Mouse (Mus musculus): Measurements from ENCODE around the gene Pnpla8.
"Not testable (repeated sequence)": the region's sequence is repeated elsewhere in the genome, so short reads cannot be mapped to it uniquely, and the experiment has no call there.

The Pnpla8 gene

DNA sequence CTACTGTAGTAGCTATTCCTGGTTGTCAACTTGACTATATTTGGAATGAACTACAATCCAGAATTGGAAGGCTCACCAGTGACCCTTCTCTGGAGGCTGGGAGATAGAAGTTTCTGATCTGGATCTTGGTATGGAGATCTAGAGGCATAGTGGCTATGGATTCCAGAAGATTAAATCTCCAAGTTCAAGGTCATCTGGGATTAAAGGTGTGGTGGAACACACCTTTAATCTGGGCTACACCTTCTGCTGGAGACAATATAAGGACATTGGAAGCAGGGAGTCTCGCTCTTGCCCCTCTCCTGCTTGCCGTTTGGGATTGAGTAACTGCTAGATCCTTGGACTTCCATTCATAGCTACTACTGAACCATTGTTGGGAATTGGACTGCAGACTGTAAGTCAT, at the start of gene Pnpla8:
Gene Pnpla8 (plus strand): TSS at position 301 of the 400 bp plus-strand sequence.
- in situ Hi-C loops (cut with MboI, MseI) = not testable (repeated sequence)

DNA sequence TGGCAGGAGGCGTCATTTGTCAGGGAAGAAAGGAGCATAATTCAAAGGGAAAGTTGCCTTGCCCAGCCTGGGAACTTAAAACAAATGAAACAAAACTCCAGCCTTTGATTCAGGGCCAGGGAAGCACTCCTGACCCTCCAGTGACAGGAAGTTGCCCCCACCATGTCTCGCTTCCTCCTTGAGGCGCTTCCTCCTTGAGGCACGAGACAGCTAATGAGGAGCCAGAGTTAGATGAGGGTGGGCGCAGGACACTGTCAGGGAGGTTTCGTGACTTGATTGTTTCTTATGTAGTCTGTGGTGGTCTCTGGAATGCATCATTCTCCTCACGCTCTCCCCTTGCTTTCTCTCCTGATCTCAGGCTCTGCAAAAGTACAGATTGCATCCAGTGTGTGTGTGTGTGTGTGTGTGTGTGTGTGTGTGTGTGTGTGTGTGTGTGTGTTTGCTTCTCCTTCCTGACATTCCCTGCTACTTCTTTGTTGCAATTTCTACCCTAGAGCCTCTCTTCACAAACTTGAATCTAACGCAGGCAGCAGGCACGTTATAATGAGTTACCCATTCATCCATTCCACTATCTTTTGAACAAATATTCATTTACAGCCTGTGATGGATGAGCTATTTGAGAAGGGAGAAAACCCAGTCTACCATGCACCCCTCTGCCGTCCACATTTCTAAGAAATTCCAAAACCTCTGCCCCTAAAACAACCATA, 44.7 kb upstream of the Pnpla8 start:
- in situ Hi-C loops (cut with MboI, MseI) = no loop called here

DNA sequence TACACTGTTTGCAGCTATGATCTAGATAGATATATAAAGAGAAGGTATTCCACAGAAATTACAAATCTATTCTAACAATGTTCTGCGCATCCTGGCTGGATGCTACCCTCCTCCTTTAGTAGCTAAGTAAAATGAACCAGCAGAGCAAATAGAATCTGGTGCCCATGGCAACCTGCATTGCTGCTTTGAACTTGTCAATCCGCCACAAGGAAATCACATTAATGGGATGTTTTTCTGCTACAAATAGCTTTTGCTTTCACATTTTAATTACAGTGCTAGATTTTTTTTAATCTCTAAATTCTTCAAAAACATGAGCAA, 44.2 kb upstream of the Pnpla8 start:
- in situ Hi-C loops (cut with MboI, MseI) = no loop called here

DNA sequence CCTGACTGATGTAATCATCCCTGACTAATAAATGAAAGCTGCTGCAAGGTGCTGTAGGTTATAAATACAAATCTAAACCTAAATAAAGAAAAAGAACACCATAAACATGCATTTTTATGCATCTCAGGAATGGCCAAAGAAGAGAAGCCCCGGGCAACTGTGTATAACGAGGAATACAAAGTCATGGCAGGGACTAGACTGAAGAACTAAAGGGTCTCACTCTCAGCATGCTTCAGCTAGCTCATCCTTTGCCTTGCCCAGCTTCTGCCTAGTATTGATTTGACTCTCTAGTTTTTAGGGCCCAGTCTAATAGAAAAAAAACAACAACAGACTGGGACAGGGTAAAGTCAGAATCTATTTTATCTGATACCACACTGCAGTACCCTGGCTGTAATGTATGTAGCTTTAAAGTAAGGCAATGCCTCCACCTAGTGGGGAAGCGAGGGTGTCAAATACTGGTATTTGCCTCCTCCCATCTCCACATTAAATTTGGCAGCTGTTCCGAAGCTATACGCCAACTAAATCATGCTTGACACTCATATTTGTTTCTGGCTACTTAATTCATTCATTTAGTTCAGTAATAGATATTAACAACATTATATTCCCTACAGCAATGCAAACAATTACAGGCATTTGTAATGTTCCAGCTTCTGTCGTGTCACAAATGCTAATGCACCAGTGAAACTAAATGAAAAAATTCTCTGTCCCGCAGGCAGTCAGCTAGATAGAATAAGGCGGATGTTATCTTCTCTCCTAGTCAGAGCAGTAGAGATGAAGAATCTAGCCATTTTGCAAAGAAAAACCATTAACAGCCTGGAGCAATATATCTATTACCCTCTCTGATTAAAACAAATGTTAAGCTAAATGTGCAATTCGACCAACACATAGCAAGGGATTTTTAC, 39.8 kb upstream of the Pnpla8 start:
- in situ Hi-C loops (cut with MboI, MseI) = no loop called here

DNA sequence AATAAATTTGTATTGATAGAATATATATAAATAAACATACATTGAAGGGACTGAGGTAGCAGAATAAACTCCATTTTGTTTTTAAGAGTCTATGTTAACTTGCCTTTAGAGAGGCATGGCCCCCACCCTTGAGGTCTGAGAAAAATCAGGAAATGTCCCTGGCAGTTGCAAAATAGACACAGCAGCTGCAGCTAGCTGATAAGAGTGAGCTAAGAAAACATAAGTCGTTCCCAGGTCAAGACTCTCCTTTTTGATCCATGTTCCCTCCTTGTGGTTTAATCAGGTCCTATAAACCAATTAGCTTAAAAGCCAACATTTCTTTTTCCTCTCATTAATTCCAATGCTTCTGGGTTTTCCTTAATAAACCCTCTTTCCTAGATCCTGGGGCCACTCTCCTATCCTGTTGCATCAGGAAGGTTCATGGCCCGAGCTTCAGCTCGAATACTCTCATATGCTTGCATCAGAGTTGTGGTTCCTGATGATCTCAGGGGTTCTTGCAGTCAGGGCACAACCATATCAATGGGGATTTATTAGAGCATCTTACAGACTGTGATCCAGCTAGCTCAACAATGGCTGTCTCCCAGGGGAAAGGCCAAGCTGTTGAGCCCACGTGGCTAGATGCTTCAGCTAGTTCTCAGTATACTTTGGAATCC, 23.2 kb upstream of the Pnpla8 start:
- in situ Hi-C loops (cut with MboI, MseI) = no loop called here

DNA sequence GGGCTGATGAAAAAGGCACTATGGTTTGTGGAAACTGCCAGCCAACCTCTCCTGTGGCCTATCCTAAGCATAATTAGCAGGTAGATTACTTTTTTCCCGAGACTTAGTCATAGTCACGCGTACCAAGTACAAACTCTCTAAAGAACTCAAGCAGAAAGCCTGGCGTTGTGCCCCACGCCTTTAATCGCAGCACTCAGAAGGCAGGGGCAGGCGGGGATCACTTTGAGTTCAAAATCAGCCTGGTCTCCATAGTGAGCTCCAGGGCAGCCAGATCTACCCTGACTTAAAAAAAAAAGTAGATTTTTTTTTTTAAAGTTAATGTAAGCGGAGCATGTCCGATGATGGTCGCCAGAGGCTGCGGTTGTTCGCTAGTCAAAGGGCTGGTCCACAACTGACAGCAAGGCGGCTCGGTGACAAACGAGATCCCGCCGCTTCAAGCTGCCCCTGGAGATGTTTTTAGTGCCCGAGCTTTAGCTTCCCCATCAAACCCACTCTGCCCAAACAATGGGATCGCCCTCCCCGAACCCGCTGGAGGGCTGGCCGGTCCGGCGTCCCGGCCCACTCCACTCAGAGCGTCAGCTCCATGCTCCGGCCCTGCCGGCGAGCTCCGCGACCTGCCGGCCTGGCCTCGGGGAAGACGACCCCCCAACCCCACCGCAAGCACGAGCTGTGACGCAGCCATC, 11.9 kb upstream of the Pnpla8 start:
- in situ Hi-C loops (cut with MboI, MseI) = no loop called here

DNA sequence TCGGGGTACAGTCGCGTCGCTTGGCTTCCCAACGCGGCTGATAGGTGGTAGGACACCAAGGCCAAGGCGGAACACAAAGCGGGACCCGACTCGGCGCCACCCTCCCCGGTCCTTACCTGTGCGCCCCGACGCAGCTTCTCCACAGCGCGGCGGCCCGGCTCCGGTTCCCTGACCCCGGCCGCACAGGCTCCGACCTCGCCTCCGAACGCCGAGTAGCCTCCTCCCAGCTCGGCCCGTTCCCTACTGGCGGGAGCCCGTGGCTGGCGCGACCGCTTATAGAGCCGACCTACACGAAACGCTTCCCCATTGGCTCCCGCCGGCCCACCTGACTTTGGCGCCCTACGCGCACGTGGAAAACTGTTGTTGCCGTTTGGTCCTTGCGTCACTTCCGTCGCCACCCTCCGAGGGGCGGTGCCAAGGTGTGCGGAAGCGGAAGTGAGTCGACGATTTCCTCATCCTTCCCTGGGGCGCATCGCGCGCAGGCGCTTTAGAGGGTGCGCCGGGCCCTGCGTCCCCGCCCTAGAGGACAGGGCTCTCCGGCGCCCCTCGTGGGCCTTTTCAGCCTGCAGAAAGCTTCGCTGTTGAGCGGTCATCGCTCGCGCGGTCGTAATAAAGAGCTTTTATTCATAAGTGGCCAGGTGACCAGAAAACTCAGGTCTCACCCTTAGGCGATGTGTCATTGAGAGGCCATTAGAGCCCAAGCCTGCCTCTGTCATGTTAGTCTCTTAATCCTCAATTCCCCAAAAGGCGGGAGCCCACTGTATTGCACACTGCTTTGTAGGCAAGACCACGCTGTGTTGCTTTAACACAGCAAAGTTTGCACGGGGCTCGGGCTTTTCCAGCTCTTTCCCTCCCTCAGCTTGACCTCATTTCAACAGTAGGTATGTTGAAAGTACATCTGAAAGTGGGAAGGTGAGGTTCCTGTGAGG, 11.1 kb upstream of the Pnpla8 start, which contains the start of gene Dnajb9:
Gene Dnajb9 (minus strand): TSS at position 503 of the 929 bp plus-strand sequence.
- in situ Hi-C loops (cut with MboI, MseI) = loop anchor here in 1 of 2 experiments (5.0 kb wide), 1 partner anchor 67 kb away; no protein-coding TSS in a partner anchor

DNA sequence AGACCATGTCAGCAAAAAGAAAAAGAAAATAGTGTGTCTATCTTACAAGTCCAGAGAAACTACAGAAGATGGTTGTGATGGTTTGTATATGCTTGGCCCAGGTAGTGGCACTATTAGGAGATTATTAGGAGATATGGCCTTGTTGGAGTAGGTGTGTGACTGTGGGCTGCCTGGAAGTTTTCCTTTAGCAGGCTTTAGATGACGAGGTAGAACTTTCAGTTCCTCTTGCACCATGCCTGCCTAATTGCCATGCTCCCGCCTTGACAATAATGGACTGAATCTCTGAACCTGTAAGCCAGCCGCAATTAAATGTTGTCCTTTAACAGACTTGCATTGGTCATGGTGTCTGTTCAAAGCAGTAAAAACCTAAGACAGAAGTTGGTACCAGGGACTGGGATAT, 9.6 kb upstream of the Pnpla8 start:
- in situ Hi-C loops (cut with MboI, MseI) = loop anchor here in 1 of 2 experiments (5.0 kb wide), 1 partner anchor 66 kb away; no protein-coding TSS in a partner anchor

DNA sequence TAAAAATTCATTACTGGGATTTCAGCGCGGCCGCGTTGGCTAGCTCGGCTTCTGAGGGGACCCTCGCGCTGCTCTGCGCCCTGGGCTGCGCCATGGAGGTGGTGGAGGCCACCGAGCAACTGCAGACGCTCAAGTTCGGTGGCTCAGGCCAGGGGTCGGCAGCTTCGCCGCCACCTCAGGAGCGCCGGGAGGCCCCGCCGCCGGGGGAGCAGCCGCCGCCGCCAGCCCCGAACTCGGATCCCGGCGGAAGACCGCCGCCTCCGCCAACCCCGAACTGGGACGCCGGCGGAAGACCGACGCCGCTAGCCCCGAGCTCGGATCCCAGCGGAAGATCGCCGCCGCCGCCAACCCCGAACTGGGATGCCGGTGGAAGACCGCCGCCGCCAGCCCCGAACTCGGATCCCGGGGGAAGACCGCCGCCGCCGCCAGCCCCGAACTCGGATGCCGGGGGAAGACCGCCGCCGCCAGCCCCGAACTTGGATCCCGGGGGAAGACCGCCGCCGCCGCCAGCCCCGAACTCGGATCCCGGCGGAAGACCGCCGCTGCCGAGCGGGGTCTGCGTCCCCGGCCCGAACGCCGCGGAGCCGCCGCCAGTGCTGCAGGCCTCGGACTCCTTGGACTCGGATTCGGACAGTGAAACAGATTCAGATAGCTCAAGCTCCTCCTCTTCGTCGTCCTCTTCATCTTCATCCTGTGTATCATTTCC, 634 bp downstream of the Pnpla8 start:
- in situ Hi-C loops (cut with MboI, MseI) = no loop called here

DNA sequence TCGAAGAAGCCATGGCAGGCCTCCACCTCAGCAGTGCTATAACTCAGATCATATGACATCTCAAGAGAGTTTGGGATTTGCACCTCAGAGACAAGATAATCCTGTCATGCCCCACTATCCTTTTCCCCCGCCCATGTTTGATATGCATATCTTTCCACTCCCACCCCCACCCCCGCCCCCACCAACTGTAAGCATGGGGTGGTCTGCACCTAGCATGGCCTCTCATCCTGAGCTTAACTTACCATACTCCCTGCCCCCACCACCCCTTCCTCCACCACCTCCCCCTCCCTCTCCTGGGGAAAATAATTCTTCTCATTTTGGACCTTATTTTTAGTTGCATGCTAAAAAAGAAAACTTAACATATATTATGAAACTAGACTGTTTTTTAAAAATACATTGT, 1.9 kb downstream of the Pnpla8 start:
- in situ Hi-C loops (cut with MboI, MseI) = no loop called here

DNA sequence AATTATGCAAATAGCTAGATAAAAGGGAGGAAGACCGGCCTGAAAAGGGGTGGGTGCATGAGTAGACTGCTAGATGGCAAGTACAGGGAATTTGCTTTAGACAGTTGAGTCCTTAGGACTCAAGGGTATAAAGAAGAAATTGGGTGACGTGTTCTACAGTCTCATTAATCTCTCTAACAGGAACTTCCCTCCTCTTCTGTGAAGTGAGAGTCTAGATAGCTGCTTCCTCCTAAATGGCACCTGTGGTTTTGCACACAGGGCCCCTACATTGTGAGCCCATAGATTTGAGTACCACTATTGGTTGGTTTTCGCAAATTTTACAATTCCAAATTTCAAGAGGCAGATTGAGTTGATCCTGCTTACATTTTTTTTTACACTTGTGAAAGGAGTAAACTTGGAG, 3.5 kb downstream of the Pnpla8 start:
- in situ Hi-C loops (cut with MboI, MseI) = loop anchor here in 1 of 2 experiments (5.0 kb wide), 1 partner anchor 53 kb away; no protein-coding TSS in a partner anchor

DNA sequence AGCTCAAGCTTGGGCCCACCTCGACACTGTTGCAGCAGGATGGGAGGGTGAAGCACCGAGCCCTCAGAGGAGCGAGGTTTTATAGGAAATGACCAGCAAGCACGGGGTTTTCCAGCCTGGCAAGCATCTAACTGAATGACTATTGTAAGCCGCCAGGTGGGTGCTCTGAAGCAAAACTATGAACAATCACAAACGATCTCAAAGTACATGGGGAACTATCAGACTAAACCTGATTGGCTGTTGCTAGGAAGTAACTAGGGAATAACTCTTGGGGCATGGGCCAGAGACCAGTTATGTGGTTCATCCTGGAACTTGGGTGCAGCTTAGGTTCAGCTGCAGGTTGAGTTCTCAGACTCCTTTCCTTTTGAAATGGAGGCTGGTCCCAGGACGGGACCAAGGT, 19.9 kb downstream of the Pnpla8 start:
- in situ Hi-C loops (cut with MboI, MseI) = no loop called here

DNA sequence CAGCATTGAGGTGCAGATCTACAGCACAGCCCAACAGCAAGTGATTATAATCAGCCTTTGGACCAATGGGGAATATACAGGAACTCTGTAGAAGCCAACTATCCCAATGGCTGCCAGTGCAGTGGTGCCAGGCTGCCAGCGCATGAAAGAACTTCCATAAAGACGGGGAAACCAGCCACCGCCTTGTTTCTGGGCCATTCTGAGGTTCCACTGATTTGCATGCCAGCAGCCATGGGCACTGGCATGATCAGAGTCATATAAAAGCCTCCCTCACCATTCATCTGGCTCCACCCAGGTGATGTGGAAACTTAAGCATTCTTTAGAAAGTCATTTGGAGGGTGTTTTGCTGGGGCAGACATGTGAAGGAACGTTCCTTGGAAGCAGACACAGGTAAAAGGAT, 21.2 kb downstream of the Pnpla8 start:
- in situ Hi-C loops (cut with MboI, MseI) = no loop called here

DNA sequence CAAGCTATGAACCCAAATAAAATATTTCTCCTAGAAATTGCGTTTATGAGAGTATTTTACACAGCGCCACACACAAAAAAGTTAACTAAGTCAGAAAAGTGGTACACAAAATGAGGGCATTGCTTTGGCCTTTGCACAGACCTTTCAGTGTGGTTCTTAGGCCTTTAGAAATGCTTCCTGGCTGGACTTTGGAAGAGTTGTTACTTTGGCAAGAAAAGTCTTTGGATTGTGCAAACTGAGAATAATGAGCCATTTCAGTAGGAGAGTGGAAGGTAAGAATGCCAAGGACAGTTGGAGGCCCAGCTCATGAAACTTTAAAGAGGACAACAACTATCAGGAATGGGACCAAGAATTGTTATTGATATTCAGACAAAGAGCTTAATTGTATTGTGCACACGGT, 24.6 kb downstream of the Pnpla8 start:
- in situ Hi-C loops (cut with MboI, MseI) = no loop called here

DNA sequence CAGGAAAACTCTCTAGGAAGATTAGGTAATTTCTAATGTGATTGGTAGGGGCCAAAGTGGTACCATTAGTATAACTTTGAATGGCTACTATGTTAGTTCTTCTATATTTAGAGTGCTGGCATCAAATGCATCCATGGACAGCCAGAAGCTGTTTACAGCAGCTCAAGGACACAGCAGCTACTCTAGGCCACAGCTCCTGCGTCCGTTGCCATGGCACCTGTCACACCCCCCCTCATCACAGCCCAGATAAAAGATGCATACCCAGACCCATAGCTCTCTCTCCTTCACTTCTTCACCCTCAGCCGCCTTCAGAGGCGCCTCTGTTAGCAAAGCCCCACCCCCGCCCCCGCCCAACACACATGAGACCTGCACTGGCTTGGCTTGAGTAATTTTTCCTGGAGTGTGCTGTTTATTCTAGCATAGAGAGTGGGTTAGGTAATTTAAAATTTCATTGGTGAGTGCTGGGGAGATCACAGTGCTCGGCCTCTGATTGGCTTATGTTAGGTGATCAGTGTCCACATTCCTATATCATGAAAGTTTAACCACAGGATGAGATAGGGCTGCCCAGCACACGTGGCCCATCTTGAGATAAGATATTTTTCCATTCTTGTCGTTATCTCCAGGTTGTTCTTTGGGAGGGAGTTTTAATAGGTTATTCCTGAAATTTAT, 27.3 kb downstream of the Pnpla8 start:
- in situ Hi-C loops (cut with MboI, MseI) = no loop called here

DNA sequence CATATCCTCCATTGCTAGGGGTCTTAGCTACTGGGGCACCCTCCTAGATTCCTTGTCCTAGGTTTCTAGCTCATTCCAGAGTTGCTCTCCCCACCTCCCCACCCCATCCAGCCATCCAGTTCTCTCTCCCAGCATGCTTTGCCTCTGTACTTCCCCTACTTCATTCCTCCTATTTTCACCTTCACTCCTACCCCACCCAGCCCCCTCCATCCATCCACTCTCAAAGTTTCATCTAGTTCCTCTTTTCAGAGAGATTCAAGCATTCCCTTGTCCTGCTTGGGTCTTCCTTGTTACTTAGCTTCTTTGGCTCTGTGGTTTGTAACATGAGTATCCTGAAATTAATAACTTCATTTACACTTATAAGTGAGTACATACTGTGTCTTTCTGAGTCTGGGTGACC, 41.4 kb downstream of the Pnpla8 start:
- in situ Hi-C loops (cut with MboI, MseI) = loop anchor here in 1 of 2 experiments (5.0 kb wide), 1 partner anchor 60 kb away; no protein-coding TSS in a partner anchor

DNA sequence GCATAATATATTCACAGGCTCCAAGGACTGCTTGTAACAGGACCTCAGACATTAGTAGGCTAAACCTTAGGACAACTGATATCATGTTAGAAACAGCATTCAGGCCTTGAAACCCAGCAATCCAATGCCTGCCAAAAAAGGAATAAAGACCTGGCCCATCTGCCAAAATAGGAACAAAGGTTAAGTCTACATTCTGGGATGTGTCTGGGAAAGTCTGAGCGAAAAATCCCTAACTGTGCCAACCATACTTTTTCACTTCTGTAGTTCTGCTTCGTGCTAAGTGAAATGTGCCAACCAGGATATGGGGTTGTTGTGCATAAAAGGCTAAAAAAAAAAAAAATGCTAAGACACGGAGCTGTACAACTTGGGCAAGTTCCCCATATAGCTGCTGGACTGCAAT, 44.5 kb downstream of the Pnpla8 start:
- in situ Hi-C loops (cut with MboI, MseI) = no loop called here

DNA sequence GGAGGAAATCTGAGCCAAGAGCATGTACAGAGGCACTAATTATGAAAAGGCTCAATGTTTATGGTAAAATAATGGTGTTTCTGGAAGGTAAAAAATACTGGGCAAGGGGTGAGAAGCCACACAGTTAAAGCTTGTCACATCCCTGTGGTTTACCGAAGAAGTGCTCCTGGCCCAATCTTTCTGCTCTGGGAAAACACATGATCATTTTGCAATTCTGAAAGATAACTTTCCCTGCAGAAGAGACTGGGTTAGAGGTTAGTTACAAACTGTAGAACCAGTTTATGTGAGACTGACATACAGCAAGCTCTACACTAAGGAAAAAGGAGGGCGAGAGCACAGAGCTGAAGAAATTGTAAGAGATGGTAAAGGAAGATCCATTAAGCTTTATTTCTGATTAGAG, 46.0 kb downstream of the Pnpla8 start:
- in situ Hi-C loops (cut with MboI, MseI) = no loop called here

DNA sequence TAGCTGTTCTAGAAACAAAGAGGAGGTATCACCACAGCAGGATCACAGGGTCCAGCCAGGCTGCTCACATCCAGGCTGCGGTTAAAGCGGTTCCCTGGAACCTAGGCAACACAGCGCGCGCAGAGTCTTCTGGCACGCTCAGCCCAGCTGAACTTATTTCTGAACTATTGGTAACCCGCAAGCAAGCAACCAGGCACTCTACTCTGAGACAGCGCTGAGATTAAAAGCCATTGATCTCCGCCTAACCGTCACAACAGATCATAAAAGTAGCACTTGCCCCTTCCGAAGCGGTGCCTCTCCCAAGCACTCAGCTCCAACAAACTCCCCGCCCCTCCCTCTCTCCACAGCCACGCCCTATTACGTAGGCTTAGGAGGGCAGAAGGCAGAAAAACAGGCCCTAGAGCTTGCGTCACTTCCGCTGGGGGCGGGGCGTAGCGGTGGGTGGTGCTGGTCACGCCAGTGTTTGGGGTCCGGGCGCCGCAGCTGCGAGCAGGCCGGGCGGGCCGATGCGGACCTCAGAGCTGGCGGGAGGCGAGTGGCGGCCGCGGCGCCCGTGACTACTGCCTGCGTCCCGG, 47.6 kb downstream of the Pnpla8 start:
- in situ Hi-C loops (cut with MboI, MseI) = no loop called here

Measured in T-helper 17 cell (primary cell).